ENCODE assay signal across 12 mouse cellular contexts in the genomic region with DNA sequence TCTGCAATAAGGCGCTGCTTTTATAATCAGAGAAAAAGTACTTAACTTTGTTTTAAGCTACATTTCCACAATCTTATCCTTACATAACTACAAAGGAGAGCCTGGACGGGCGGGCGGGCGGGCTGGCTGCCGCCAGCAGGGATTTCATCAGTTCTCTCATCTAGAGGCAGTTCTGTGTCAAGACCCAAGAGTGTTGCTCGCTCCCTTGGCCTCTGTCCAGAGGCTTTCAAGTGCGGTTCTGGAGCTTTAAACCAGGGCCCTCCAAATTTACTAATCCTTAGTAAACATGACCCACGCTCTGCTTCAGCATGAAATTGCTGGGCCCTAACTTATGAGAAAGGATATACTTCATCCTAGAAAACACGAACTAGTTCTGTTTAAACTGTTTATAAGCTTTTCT.
A peak's percentile ranks its signal among the peaks of the same experiment; 100 is the strongest.
DNase-seq lines count a peak whose midpoint lies in the region; ATAC-seq and TF ChIP-seq lines count a peak whose summit lies in the region.
"Had no signal": no experiment of that assay in that cellular context is flagged by ENCODE, and none has a peak within 500 bp of the region (broad histone marks: within the 10 kb centered on the region; RNA-seq: fewer than 3 reads in every experiment).

No protein-coding gene starts in this region.

- H3K4me3 ChIP-seq in kidney, adult 2 months (ENCODE audit: insufficient read depth, low read depth, low read length), result no peak overlapping the region
- H3K4me3 ChIP-seq in lung, postnatal 0 days (ENCODE audit: low read depth, low read length), result no peak overlapping the region

- DNase-seq in adrenal gland, postnatal 36 days, result peak; percentile 9 to 28
- DNase-seq in adrenal gland, adult (ENCODE audit: inconsistent age in 2 of 2, low spot score in 1 of 2), result no peak
- peak; percentile 25 for DNase-seq in kidney, adult 2 months
- no peak for DNase-seq in kidney, adult 8-10 months
- peak; percentile 54 for DNase-seq in brain, embryonic 14.5 days (ENCODE audit: low read depth)
- DNase-seq in lung, postnatal 0 days (ENCODE audit: low spot score), result peak; percentile 94
- no peak for DNase-seq in thymus, postnatal 0 days (ENCODE audit: low spot score)
- DNase-seq in thymus, postnatal 10 days (ENCODE audit: low spot score in 2 of 2), result no peak
- DNase-seq: cerebellum, postnatal 36 days; kidney, adult 9 months had no signal

- no peak for TF ChIP-seq CTCF in kidney, adult 2 months (conservative IDR thresholded peaks at IDR 0.05; ENCODE audit: insufficient read depth, insufficient read length, low read depth, low read length)
- no peak for TF ChIP-seq CTCF in brain, embryonic 14.5 days (IDR thresholded peaks at IDR 0.05; ENCODE audit: borderline replicate concordance, extremely low read depth, insufficient read depth, insufficient read length)
- no peak for TF ChIP-seq CTCF in lung, postnatal 0 days (IDR thresholded peaks at IDR 0.05)

- no peaks in the 10 kb centered on the region for H3K4me1 ChIP-seq in kidney, adult 2 months (ENCODE audit: control insufficient read depth, insufficient read depth, low read length)
- H3K4me1 ChIP-seq in lung, postnatal 0 days (ENCODE audit: insufficient read depth, low read depth, low read length), result no peaks in the 10 kb centered on the region

- H3K4me2 ChIP-seq in lung, postnatal 0 days (replicated peaks; ENCODE audit: low read depth, low read length), result no peak overlapping the region
- H3K4me2 ChIP-seq: liver, embryonic 11.5 days had no signal

- no peaks in the 10 kb centered on the region for H3K9me3 ChIP-seq in lung, postnatal 0 days (ENCODE audit: low read length)
- H3K9me3 ChIP-seq: G1E had no signal

- no peak overlapping the region for H3K27ac ChIP-seq in kidney, adult 2 months (ENCODE audit: insufficient read depth, low read depth, low read length)
- H3K27ac ChIP-seq in lung, postnatal 0 days (ENCODE audit: low read length), result no peak overlapping the region

- TF ChIP-seq EP300 in lung, postnatal 0 days (IDR thresholded peaks at IDR 0.05), result no peak

- H3K36me3 ChIP-seq in kidney, adult 2 months (ENCODE audit: control insufficient read depth, insufficient read depth, low read length), result no peaks in the 10 kb centered on the region; the same call in 1 of the 2 replicates
- H3K36me3 ChIP-seq in lung, postnatal 0 days (ENCODE audit: insufficient read depth, low read length), result peaks cover 18% of the 10 kb centered on the region

- WGBS in kidney, adult 2 months, result 76% methylated on average over 10 of the region's 10 CpGs
- WGBS in lung, postnatal 0 days, result 24% methylated on average over 10 of the region's 10 CpGs

- peak; percentile 95 for ATAC-seq in lung, postnatal 0 days

- no peaks in the 10 kb centered on the region for H3K27me3 ChIP-seq in kidney, adult 2 months (replicated peaks; ENCODE audit: control insufficient read depth, insufficient read depth, low read length)
- H3K27me3 ChIP-seq in lung, postnatal 0 days (replicated peaks; ENCODE audit: insufficient read depth, low read length), result no peaks in the 10 kb centered on the region

- TF ChIP-seq POLR2A in kidney, adult 2 months (IDR thresholded peaks at IDR 0.05; ENCODE audit: low read depth, low read length), result no peak
- no peak for TF ChIP-seq POLR2A in brain, embryonic 14.5 days (IDR thresholded peaks at IDR 0.05; ENCODE audit: borderline replicate concordance, extremely low read depth, insufficient read depth, insufficient read length, poor library complexity, severe bottlenecking)

- no peak overlapping the region for H3K9ac ChIP-seq in lung, postnatal 0 days (replicated peaks; ENCODE audit: low read depth)

Comparison
In these comparisons a context has a peak if more than half of its experiments do, and no peak if none do; other contexts are left out.
1. DNase-seq: peak in adrenal gland, postnatal 36 days (2 of 2), kidney, adult 2 months (single experiment), brain, embryonic 14.5 days (single experiment) and lung, postnatal 0 days (single experiment); none in adrenal gland, adult (0 of 2), kidney, adult 8-10 months (0 of 2), thymus, postnatal 0 days (single experiment) and thymus, postnatal 10 days (0 of 2).